Mouse (Mus musculus) cerebellum, postnatal 4 days (tissue): ENCODE measurements around the gene Ythdf1.

Experiments
- DNase-seq, 2 experiments: peaks; one replicate each; pipeline ENCODE4 v3.0.0; 2022; ENCODE audit warnings: low spot score in 2 of 2, mixed read lengths in 1 of 2

Ythdf1 gene

GRCm38 (mm10) chr2:180910928-180911327 is 9.8 kb downstream of the Ythdf1 start:
- peak in 1 of 2 experiments; percentile 17 for DNase-seq

GRCm38 (mm10) chr2:180905556-180906221 is 15.1 kb downstream of the Ythdf1 start:
- DNase-seq = no peak

GRCm38 (mm10) chr2:180904435-180905208 is 16.1 kb downstream of the Ythdf1 start:
- no peak for DNase-seq

DNA sequence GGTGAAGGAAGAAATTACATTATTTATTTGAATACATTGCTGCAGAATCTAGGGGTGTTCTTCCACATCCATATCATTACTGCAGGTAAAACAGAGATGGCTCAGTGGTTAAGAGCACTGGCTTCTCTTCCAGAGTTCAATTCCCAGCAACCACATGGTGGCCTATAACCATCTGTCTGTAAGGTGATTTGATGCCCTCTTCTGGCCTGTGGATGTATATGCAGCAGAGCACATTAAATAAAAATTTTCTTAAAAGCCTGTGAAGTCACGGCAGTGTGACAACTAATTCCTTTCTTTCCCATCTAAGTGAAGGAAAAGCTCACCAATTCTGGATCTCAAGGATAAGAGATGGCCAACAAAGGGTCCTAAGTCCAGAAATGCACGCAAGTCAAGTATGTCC is 18.7 kb downstream of the Ythdf1 start:
- DNase-seq = peak in 1 of 2 experiments; percentile 14

GRCm38 (mm10) chr2:180897857-180898256 is 22.9 kb downstream of the Ythdf1 start:
- no peak for DNase-seq

DNA sequence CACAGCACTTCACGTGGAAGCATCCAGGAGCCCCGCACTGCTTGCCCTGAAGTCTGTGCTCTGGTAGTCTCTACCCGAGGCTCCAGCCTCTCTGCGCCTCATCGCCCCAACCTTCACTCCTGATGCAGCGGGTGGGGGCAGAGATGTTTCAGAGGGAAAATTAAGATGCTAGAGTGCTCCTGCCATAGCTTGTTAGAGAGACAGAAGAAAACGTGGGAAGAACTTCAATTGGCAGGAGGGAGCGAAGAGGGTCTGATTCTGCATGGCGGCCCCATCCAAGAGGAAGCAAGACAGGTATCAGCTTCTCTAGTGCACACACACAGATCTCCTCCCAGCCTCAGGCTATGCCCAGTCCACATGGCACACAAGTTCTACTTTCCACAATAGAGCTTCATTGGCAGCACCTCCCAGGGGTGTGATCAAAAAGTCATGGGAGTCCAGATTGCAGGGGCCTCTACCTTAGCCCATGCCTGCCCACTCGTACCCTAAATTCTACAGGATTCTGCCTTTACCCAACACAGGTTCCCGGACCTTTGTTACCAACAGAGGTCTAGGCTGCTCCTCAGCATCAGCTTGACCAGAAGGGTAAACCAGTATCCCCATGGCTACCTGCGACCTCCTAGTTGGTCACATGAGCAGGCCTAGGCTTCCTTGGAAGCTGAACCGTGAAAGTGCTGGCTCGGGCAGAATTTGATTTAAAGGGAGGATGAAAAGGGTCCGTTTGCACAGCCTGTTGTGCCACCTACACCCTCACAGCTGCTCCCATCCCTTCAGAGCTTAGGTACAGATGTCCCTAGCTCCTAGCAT is 23.7 kb downstream of the Ythdf1 start:
- peak in 1 of 2 experiments; percentile 19 for DNase-seq

GRCm38 (mm10) chr2:180895837-180896525 is 24.8 kb downstream of the Ythdf1 start:
- DNase-seq = no peak

DNA sequence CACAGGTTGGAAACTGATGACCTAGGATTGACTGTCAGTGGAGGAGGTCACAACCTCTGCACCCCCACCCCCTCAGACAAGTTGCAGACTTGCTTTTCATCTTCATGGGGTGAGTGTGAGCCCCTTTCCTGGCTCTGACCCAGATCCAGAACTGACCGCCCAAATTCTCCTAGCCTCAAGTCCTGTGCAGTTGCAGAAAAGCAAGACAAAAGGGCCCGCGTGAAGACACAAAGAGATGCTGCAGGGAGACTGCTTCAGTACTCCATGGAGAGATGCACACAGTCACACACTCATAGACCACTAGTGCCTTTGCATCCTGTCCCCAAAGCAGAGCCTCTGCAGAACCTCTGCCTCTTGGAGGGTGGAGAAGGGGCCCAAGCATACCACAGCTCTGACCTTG is 25.4 kb downstream of the Ythdf1 start:
- no peak for DNase-seq

DNA sequence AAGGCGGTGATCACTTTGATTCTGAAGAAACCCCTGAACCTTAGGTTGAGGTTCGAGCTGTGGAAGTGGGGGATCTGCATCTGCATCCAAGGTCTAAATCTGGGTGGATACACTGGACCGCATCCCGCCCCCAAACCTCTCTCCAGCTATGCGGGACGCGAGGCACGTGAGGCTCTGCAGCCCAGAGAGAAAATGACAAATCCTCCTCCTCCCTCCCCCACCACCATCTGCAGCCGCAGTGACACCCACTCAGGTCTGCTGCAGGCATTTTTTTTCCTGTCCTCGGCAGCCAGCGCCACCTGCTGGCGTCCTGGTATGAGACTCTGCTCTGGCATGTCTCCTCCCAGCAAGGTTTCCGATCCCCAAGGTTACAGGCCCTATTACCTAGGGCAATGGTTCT is 26.0 kb downstream of the Ythdf1 start:
- DNase-seq = peak; percentile 88 to 91

GRCm38 (mm10) chr2:180894029-180894623 is 26.6 kb downstream of the Ythdf1 start:
- peak in 1 of 2 experiments; percentile 50 for DNase-seq

DNA sequence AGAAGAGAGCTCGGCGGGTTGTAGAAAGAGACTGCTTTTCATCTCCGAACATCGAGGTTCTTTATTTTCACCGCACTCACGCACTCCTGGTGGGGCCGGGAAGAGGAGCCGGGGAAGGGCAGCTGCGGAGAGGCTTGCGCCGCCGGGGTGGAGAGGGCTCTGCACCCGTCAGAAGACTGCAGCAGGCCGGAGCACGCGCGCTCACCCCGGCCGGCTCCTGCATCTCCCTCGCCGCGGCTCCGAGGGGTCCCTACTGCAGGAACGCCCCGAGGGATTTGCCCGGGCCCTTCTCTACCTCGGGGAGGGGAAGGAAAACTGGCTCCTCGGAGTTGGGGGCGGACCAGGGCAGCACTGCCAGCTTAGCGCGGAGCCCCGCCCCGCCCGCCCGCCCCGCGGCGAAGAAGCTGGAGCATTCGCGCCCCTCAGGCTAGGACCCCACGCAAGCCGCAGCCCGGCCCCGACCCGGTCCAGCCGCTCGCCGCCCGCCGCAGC is 27.2 kb downstream of the Ythdf1 start:
- no peak for DNase-seq

- DNase-seq = peak; percentile 73 to 90
These were observed 27.8 kb downstream of the Ythdf1 start for GRCm38 (mm10) chr2:180892841-180893521.

DNA sequence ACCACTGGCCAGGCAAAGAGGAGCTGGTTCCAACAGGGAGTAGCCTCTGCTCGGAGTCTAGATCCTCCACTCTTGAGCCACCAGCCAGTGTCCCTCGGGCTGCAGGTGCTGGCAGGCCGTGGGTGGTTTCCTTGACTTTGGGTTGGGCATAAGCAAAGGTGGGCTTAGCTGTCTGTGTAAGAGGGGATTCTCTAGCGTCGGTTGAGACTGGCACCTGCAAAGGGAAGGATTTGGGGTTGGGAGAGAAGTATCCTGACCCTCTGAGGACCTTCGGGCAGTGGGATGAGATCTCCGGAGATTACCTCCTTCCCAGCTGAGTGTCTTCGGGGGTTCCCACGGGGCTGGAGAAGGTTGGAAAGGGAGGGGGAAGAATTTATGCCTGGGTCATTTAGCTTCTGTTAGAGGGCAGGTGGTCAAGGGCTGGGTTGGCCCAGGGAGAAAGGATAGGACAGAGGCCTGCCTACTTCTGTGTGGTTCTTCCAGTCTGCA is 28.9 kb downstream of the Ythdf1 start:
- peak in 1 of 2 experiments; percentile 24 for DNase-seq

DNA sequence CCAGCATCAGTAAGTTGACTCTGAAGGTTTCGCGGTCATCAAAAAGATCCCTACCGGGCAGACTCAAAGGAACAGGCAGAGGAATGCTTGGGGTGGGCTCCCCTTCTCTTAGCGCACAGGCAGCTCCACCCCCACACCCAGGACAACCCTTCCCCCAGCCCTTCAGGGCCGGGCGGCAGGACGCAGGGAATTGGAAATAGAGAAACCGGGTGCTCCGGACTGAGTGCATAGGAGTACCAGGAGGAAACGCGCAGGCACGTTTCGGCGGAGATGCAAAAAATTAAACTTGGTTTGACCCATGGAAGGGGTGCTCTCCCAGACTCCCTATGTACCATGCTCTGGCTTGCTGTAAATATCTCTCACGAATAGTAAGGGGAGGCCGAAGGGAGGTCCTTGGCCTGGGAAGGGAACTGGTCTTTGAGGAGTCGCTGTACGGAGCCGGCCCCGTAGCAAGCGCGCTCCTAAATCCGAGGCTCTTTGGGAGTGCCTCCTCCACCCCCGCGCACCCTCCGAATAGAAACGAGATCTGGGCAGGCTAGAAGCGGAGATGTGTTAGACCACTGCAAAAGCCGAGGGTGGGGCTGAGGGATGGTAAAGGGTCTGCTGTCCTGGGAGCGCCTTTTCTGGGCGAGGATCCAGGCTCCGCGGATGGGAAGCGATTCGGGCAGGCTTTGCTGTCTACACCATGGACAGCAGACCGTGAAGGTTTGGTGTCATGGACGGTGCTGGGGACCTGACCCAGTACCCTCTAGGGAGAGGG is 29.5 kb downstream of the Ythdf1 start:
- peak in 1 of 2 experiments; percentile 20 for DNase-seq

DNA sequence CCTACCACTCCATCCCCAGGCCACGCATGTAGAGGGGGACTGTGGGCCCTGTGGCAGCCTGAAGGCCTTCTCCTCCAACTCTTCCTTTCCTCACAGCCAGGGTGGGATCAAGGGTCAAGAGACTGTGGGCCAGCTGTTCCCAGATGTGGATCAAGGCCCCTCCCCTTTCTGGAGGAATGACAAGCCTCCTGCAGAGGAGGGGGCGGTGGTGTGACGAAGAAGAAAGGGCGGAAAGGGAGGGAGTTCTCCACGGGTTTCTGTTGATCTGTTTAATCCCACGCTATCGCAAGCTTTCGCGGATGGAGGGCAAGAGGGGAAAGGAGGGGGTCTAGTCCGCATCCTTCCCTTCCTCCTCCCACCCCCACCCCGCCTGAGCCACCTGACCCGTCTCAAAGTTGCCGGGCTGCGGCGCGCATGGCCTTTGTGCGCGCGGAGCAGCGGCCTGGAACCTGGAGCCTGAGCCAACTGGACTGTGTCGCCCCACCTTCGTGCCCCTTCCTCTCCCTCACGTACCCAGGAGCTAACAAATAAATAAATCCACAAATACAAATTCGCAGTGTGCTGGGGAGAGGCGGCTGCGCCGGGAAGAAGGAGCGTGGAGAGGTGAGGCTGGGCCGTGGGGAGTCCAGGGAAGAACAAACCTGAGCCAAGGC is 30.2 kb downstream of the Ythdf1 start:
- peak in 1 of 2 experiments; percentile 19 for DNase-seq

DNA sequence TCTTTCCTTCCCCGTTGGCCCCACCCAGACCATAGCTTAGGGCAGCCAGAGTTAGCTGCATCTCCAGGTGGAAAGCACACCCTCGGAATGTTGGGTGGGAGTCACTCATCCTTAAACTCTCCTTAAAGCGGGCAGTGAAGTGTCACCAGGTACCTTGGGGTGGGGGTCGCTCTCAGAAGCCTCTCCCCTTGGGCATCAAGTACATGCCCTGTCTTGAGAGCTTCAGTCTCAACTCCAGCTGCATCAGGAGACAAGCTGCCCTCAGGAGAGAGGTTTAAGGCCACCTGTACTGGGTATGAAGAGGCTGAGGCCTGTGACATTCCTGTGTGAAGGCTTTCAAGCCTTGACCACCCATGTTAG is 30.8 kb downstream of the Ythdf1 start:
- peak in 1 of 2 experiments; percentile 16 for DNase-seq

DNA sequence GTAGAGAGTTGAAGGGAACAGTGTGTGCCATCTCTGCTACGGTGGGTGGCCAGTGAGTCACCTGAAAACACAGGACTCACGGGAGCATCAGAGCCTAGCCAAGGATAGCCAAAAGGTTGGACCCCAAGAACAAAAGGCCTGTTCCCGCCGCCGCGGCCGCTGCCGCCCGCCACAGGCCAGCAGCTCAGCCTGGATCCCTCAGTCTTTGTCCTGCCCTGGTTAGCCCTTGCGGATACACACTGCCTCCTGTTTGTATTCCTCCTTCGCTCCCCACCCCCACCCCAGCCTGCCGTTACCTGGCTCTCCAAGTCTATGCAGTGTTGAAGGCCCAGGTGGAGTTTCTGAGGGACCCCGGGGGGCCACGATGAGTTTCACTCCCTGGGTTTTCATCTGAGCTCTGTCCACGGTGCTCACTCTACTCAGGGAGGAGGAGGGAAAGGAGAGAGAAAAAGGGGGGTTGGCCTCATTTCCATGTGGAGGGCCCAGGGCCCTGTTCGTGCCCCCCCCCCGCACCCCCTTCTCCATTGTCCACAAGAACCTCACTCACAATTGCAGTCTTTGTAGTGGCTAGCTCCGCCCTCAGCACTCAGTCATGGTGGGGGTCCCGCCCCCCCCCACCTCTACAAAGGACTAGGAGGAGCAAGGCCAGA is 31.4 kb downstream of the Ythdf1 start:
- DNase-seq = peak in 1 of 2 experiments; percentile 19

- peak in 1 of 2 experiments; percentile 6 for DNase-seq
These were observed 35.5 kb downstream of the Ythdf1 start for GRCm38 (mm10) chr2:180885270-180885669.
